ENCODE assay signal across 9 mouse cellular contexts in genomic region chr10:23815168-23815567, GRCm38 (mm10). TPM values are rescaled to one million over a fixed set of nuclear protein-coding genes. Genes with fewer than 3 reads are reported as not detected.
DNase-seq lines count a peak whose midpoint lies in the region; ATAC-seq and TF ChIP-seq lines count a peak whose summit lies in the region.
"Had no signal": no experiment of that assay in that cellular context is flagged by ENCODE, and none has a peak within 500 bp of the region (broad histone marks: within the 10 kb centered on the region; RNA-seq: fewer than 3 reads in every experiment).

No protein-coding gene starts in this region.

- peak; percentile 90 to 91 for TF ChIP-seq CTCF in CH12.LX (conservative IDR thresholded peaks at IDR 0.05 in 1 of 2, IDR thresholded peaks at IDR 0.05 in 1 of 2; ENCODE audit: low read depth in 2 of 2, low read length in 2 of 2)
- peak; percentile 98 for TF ChIP-seq CTCF in layer of hippocampus, adult 2 months (conservative IDR thresholded peaks at IDR 0.05)

- TF ChIP-seq POLR2A in CH12.LX (IDR thresholded peaks at IDR 0.05; ENCODE audit: low read depth, low read length), result no peak

- peak; percentile 76 for ATAC-seq in granulocyte monocyte progenitor cell, adult 5-6 weeks (replicated peaks; ENCODE audit: poor library complexity, severe bottlenecking)

- no peaks in the 10 kb centered on the region for H3K36me3 ChIP-seq in CH12.LX (replicated peaks in 1 of 2; ENCODE audit: control insufficient read depth in 1 of 2, insufficient read depth in 1 of 2, low read length in 1 of 2)

- peaks cover 5 to 7% of the 10 kb centered on the region in 2 experiments; a peak in 2 of 4 replicates for H3K4me1 ChIP-seq in CH12.LX (ENCODE audit: control insufficient read depth in 1 of 2, insufficient read depth in 2 of 2)
- H3K4me1 ChIP-seq: heart, embryonic 15.5 days had no signal

- TF ChIP-seq RAD21 in CH12.LX (IDR thresholded peaks at IDR 0.05; ENCODE audit: low read depth, low read length), result peak; percentile 89

- H3K9me3 ChIP-seq in CH12.LX (replicated peaks; ENCODE audit: low read length), result no peaks in the 10 kb centered on the region
- H3K9me3 ChIP-seq: heart, embryonic 15.5 days had no signal

- no peak for TF ChIP-seq EP300 in CH12.LX (IDR thresholded peaks at IDR 0.05; ENCODE audit: low read length)

- H3K27me3 ChIP-seq in CH12.LX (replicated peaks), result no peaks in the 10 kb centered on the region
- H3K27me3 ChIP-seq: heart, embryonic 15.5 days had no signal

- H3K4me3 ChIP-seq in CH12.LX (replicated peaks in 1 of 3; ENCODE audit: low read depth in 2 of 3, low read length in 2 of 3, poor library complexity in 1 of 3), result no peak overlapping the region
- H3K4me3 ChIP-seq in layer of hippocampus, adult 2 months, result no peak overlapping the region
- H3K4me3 ChIP-seq: heart, embryonic 15.5 days had no signal

- H3K27ac ChIP-seq in CH12.LX (ENCODE audit: insufficient read depth, low read depth), result no peak overlapping the region
- H3K27ac ChIP-seq in layer of hippocampus, adult 2 months, result no peak overlapping the region
- H3K27ac ChIP-seq: heart, embryonic 15.5 days had no signal

- DNase-seq in CH12.LX (ENCODE audit: extremely low read depth), result peak; percentile 60
- DNase-seq in adrenal gland, adult 18-20 months (ENCODE audit: low spot score in 2 of 2), result peak; percentile 75 to 78
- peak; percentile 72 for DNase-seq in embryo, embryonic 10 days (ENCODE audit: low spot score)
- DNase-seq in layer of hippocampus, adult 2 months (ENCODE audit: low spot score in 2 of 2), result peak; percentile 58 to 89
- DNase-seq in lung, postnatal 4 days, result peak; percentile 30 to 80
- DNase-seq in right cerebral cortex, postnatal 10 days (ENCODE audit: low spot score in 2 of 2), result peak; percentile 76 to 89
- peak; percentile 47 to 82 for DNase-seq in urinary bladder, postnatal 4 days (ENCODE audit: low spot score in 2 of 2)

- no peak overlapping the region for H3K9ac ChIP-seq in CH12.LX (ENCODE audit: insufficient read depth, low read depth)
- H3K9ac ChIP-seq: heart, embryonic 15.5 days had no signal

- dilution Hi-C loops in CH12.LX (cut with MboI; ENCODE audit: extremely low pct_ligation_motif_present, extremely low pct_unique_long_range_greater_than_20kb, low sequenced_read_pairs), result no loop called here

- H3K4me2 ChIP-seq in CH12.LX (ENCODE audit: insufficient read depth, low read depth, poor library complexity, severe bottlenecking), result no peak overlapping the region
- H3K4me2 ChIP-seq: heart, embryonic 15.5 days had no signal

- in situ Hi-C loops in CH12.LX (cut with MboI; ENCODE audit: low pct_ligation_motif_present, low pct_unique_long_range_greater_than_20kb, low sequenced_read_pairs), result loop anchor here (25.0 kb wide), 2 partner anchors 322 to 472 kb away; partner anchors contain the start of gene Stx7

- no peaks in the 10 kb centered on the region for H3K79me2 ChIP-seq in CH12.LX (replicated peaks; ENCODE audit: control insufficient read depth, extremely low read depth, insufficient read depth, poor library complexity, severe bottlenecking)

TF ChIP-seq in CH12.LX, 34 proteins besides CTCF, POLR2A, EP300 and RAD21:
- TF ChIP-seq MEF2A (IDR thresholded peaks at IDR 0.05; ENCODE audit: borderline replicate concordance, low read depth, low read length) (no peak), ELF1 (IDR thresholded peaks at IDR 0.05; ENCODE audit: low read depth, low read length) (no peak), BHLHE40 (IDR thresholded peaks at IDR 0.05; ENCODE audit: low read depth, low read length) (no peak), SMC3 (IDR thresholded peaks at IDR 0.05; ENCODE audit: low read depth, low read length) (peak; percentile 82), TCF12 (IDR thresholded peaks at IDR 0.05; ENCODE audit: low read depth, low read length) (no peak), SIN3A (IDR thresholded peaks at IDR 0.05; ENCODE audit: low read length) (peak; percentile 36; the same call in 1 of the 2 replicates), ZC3H11A (IDR thresholded peaks at IDR 0.05; ENCODE audit: low read depth, low read length) (peak; percentile 38; the same call in 1 of the 2 replicates), MAFK (IDR thresholded peaks at IDR 0.05; ENCODE audit: insufficient replicate concordance, low read length) (no peak), RCOR1 (conservative IDR thresholded peaks at IDR 0.05; ENCODE audit: low read depth, low read length) (no peak), USF1 (IDR thresholded peaks at IDR 0.05; ENCODE audit: low read depth, low read length) (no peak), KAT2A (IDR thresholded peaks at IDR 0.05; ENCODE audit: insufficient replicate concordance, low read length) (no peak), CHD2 (IDR thresholded peaks at IDR 0.05; ENCODE audit: low read length) (no peak)

RNA-seq across cellular contexts. Expression of gene Slc18b1, which starts 18.4 kb away (rescaled TPM):
- total RNA-seq in CH12.LX (2012; rRNA removed), result not detected in 2 replicates
- total RNA-seq in CH12.LX (2014; rRNA removed), result not detected in 2 replicates
- 0.18 TPM in 1 of 2 replicates, not detected in the other for polyA plus RNA-seq in CH12.LX (2012; ENCODE audit: insufficient read length, low read depth)
- total RNA-seq in adrenal gland, adult 18-20 months (2021), result 10 to 100 TPM; 30.5 to 40.2 TPM
- 2.8 TPM in 1 of 2 replicates, not detected in the other for total RNA-seq in granulocyte monocyte progenitor cell, adult 5-6 weeks (2014; fragmentation: Nextera tagmentation)
- not detected in 2 replicates for total RNA-seq in granulocyte monocyte progenitor cell, adult 5-6 weeks (2017)
- total RNA-seq in layer of hippocampus, adult 2 months (2021), result 10 to 100 TPM; 28.1 to 31.2 TPM

RNA-seq across cellular contexts. Expression of gene Rps12, which starts 28.1 kb away (rescaled TPM):
- 5,116 and 5,207 TPM in 2 replicates for total RNA-seq in CH12.LX (2012; rRNA removed)
- 4,147 and 4,213 TPM in 2 replicates for total RNA-seq in CH12.LX (2014; rRNA removed)
- polyA plus RNA-seq in CH12.LX (2012; ENCODE audit: insufficient read length, low read depth), result 140 and 211 TPM in 2 replicates
- total RNA-seq in adrenal gland, adult 18-20 months (2021), result 100 to 1,000 TPM; 510 to 531 TPM
- 9,329 and 9,382 TPM in 2 replicates for total RNA-seq in granulocyte monocyte progenitor cell, adult 5-6 weeks (2014; fragmentation: Nextera tagmentation)
- 1,810 and 2,372 TPM in 2 replicates for total RNA-seq in granulocyte monocyte progenitor cell, adult 5-6 weeks (2017)
- total RNA-seq in layer of hippocampus, adult 2 months (2021), result 100 to 1,000 TPM; 201 to 281 TPM

RNA-seq across cellular contexts. Expression of gene Vnn3, which starts 36.1 kb away (rescaled TPM):
- total RNA-seq in CH12.LX (2012; rRNA removed) (not detected in 2 replicates), CH12.LX (2014; rRNA removed) (not detected in 2 replicates)
- not detected in 2 replicates for polyA plus RNA-seq in CH12.LX (2012; ENCODE audit: insufficient read length, low read depth)
- 10 to 100 TPM in 1 of 2 experiments, 1 to 10 TPM in 1; 4.2 to 44.2 TPM for total RNA-seq in adrenal gland, adult 18-20 months (2021)
- total RNA-seq in granulocyte monocyte progenitor cell, adult 5-6 weeks (2014; fragmentation: Nextera tagmentation), result not detected in 2 replicates
- total RNA-seq in granulocyte monocyte progenitor cell, adult 5-6 weeks (2017), result 0.34 TPM in 1 of 2 replicates, not detected in the other
- under 1 TPM in 1 of 2 experiments, not detected in 1; 0.26 TPM for total RNA-seq in layer of hippocampus, adult 2 months (2021)

Comparison
In these comparisons a context has a peak if more than half of its experiments do, and no peak if none do; other contexts are left out.
1. RNA of gene Slc18b1, which starts 18.4 kb away (total RNA-seq): 30.5 to 40.2 TPM in adrenal gland, adult 18-20 months and 28.1 to 31.2 TPM in layer of hippocampus, adult 2 months; 2.8 TPM in granulocyte monocyte progenitor cell, adult 5-6 weeks and not detected in CH12.LX; every median in the first group is over 4 times any median in the second.
2. Peak in every context shown above with its lines, with median percentiles within 50 percentile points of each other: DNase-seq.